Mouse (Mus musculus): ENCODE data around the gene Cdkl4.

The Cdkl4 gene

GRCm38 (mm10) chr17:80480031-80480854, 97.4 kb downstream of the Cdkl4 start, which contains the start of gene Sos1:
Gene Sos1, minus strand, starts transcription at chr17:80480453.
- under 1% methylated on average over 90 of the region's 90 CpGs for WGBS

GRCm38 (mm10) chr17:80479295-80480030, 98.2 kb downstream of the Cdkl4 start:
- under 1% methylated on average over 71 of the region's 71 CpGs for WGBS

GRCm38 (mm10) chr17:80477679-80478078, 99.9 kb downstream of the Cdkl4 start:
- WGBS: 83% methylated on average over 2 of the region's 2 CpGs

- WGBS: 92% methylated on average over 4 of the region's 4 CpGs
Measured at GRCm38 (mm10) chr17:80476496-80476895, 101.1 kb downstream of the Cdkl4 start.
